Mouse (Mus musculus): ENCODE data around the gene Ush2a.

- TF ChIP-seq CTCF (IDR thresholded peaks at IDR 0.05; ENCODE audit: low read depth) (no peak), EP300 (IDR thresholded peaks at IDR 0.05; ENCODE audit: low read depth) (no peak)
Observed at GRCm38 (mm10) chr1:188241766-188242165, 20.1 kb upstream of the Ush2a start.
